Mouse (Mus musculus): Measurements from ENCODE around the gene Olfr1441.

- no peak for TF ChIP-seq USF1 (IDR thresholded peaks at IDR 0.05; ENCODE audit: low read depth)
- TF ChIP-seq CTCF (IDR thresholded peaks at IDR 0.05; ENCODE audit: control insufficient read depth, insufficient read depth, insufficient read length) = no peak
- no peak for TF ChIP-seq CEBPB (IDR thresholded peaks at IDR 0.05; ENCODE audit: low read depth)
- no peak for TF ChIP-seq MAX (IDR thresholded peaks at IDR 0.05)
- TF ChIP-seq MYOG (IDR thresholded peaks at IDR 0.05; ENCODE audit: control insufficient read depth, extremely low read depth, insufficient read length) = no peak
Observed at GRCm38 (mm10) chr19:12427605-12428004, 10.4 kb downstream of the Olfr1441 start, which contains the start of gene Pfpl.
